Mouse (Mus musculus) liver, embryonic 16.5 days (tissue): ENCODE results near the gene Sec23ip. TPM values are rescaled to one million over a fixed set of nuclear protein-coding genes. Genes with fewer than 3 reads are reported as not detected.

Source experiments
- ATAC-seq: fragments of 200-750 bp; cut with Nextera tagmentation; 2 replicates; pipeline ENCODE4 v1.8.0; 2017; ENCODE audit warnings: low read depth, mild to moderate bottlenecking, moderate number of reproducible peaks, moderate library complexity
- H3K27ac ChIP-seq: fragments of 300-500 bp; sonication (generic); 2 replicates; pipeline ENCODE4 v1.5.1; 2014; ENCODE audit warnings: mild to moderate bottlenecking, low read length
- H3K27me3 ChIP-seq: fragments of 300-500 bp; sonication (generic); 2 replicates; pipeline ENCODE4 v1.6.1; 2014; ENCODE audit warnings: low read depth, low read length, mixed read lengths; ENCODE audit not compliant: control insufficient read depth, insufficient read depth
- H3K36me3 ChIP-seq: fragments of 300-500 bp; sonication (generic); 2 replicates; pipeline ENCODE4 v1.6.1; 2014; ENCODE audit warnings: mild to moderate bottlenecking; ENCODE audit not compliant: control insufficient read depth, insufficient read depth
- H3K4me1 ChIP-seq: fragments of 300-500 bp; sonication (generic); 2 replicates; pipeline ENCODE4 v1.6.1; 2014; ENCODE audit warnings: low read depth, low read length, mixed read lengths; ENCODE audit not compliant: control insufficient read depth
- H3K4me2 ChIP-seq: fragments of 300-500 bp; sonication (generic); 2 replicates; pipeline ENCODE4 v1.6.1; 2014; ENCODE audit warnings: low read depth, low read length, mixed read lengths
- H3K4me3 ChIP-seq: fragments of 300-500 bp; sonication (generic); 2 replicates; pipeline ENCODE4 v1.5.1; 2014; ENCODE audit warnings: low read depth, mild to moderate bottlenecking, low read length
- H3K9ac ChIP-seq: fragments of 300-500 bp; sonication (generic); 2 replicates; pipeline ENCODE4 v1.6.1; 2014; ENCODE audit warnings: low read depth, low read length
- H3K9me3 ChIP-seq: fragments of 300-500 bp; sonication (generic); replicated peaks from 2 replicates; pipeline ENCODE4 v1.6.1; 2016; ENCODE audit warnings: low read length; ENCODE audit not compliant: control insufficient read depth
- WGBS: fragments of 180-500 bp; shearing (Covaris S2); extraction: QIAGEN DNeasy Blood & Tissue Kit; methylation state at CpG from one replicate; pipeline ENCODE4 v1.1.7; 2014; ENCODE audit not compliant: insufficient replicate concordance; 5-methylcytosine and 5-hydroxymethylcytosine counted together
- microRNA-seq: library from miRNA; unstranded; fragments of <30 nt; microRNA quantifications from one replicate; pipeline ENCODE4, GENCODE M21; 2016
- polyA plus RNA-seq: library from polyadenylated mRNA; unstranded; fragments of >200 nt; fragmentation: Nextera tagmentation; extraction: Ambion mirVana; gene quantifications from 2 replicates; pipeline ENCODE4 v1.2.1, GENCODE M21; 2015

Sec23ip gene
- polyA plus RNA-seq, 1 experiment from 2014 or later = 16.8 TPM

GRCm38 (mm10) chr7:128824986-128825563 is 80.3 kb downstream of the Sec23ip start:
- no peak overlapping the region for H3K27ac ChIP-seq
- no peaks in the 10 kb centered on the region for H3K9me3 ChIP-seq
- ATAC-seq = no peak
- H3K27me3 ChIP-seq = no peaks in the 10 kb centered on the region
- no peak overlapping the region for H3K9ac ChIP-seq
- no peaks in the 10 kb centered on the region for H3K36me3 ChIP-seq
- H3K4me3 ChIP-seq = no peak overlapping the region
- H3K4me1 ChIP-seq = no peaks in the 10 kb centered on the region
- WGBS = 54% methylated on average over 5 of the region's 5 CpGs
- H3K4me2 ChIP-seq = no peak overlapping the region

GRCm38 (mm10) chr7:128832455-128833081 is 87.8 kb downstream of the Sec23ip start:
- 63% methylated on average over 12 of the region's 12 CpGs for WGBS
- ATAC-seq = no peak
- Histone ChIP-seq H3K27me3 (no peaks in the 10 kb centered on the region), H3K9ac (no peak overlapping the region), H3K9me3 (no peaks in the 10 kb centered on the region), H3K4me1 (no peaks in the 10 kb centered on the region), H3K27ac (no peak overlapping the region), H3K4me3 (no peak overlapping the region), H3K4me2 (no peak overlapping the region), H3K36me3 (no peaks in the 10 kb centered on the region)

GRCm38 (mm10) chr7:128833196-128833595 is 88.5 kb downstream of the Sec23ip start:
- no peak for ATAC-seq
- H3K36me3 ChIP-seq = no peaks in the 10 kb centered on the region
- H3K4me1 ChIP-seq = no peaks in the 10 kb centered on the region
- no peaks in the 10 kb centered on the region for H3K27me3 ChIP-seq
- no peaks in the 10 kb centered on the region for H3K9me3 ChIP-seq
- no peak overlapping the region for H3K27ac ChIP-seq
- H3K4me2 ChIP-seq = no peak overlapping the region
- H3K4me3 ChIP-seq = no peak overlapping the region
- WGBS = 53% methylated on average over 4 of the region's 4 CpGs
- H3K9ac ChIP-seq = no peak overlapping the region

Small RNAs within 50 kb of the gene (microRNA-seq; reads per million reads assigned to microRNA genes)
- not detected for gene Gm25778

Other genes with a start within 250 kb of the Sec23ip start
- gene Bag3, start 221.3 kb upstream of the Sec23ip start, polyA plus RNA-seq = 2.6 and 3.5 TPM in 2 replicates
- 5.9 and 6.5 TPM in 2 replicates for gene Inpp5f, start 133.6 kb upstream of the Sec23ip start, polyA plus RNA-seq
- gene Mcmbp, start 4.4 kb upstream of the Sec23ip start, polyA plus RNA-seq = 17.4 and 17.8 TPM in 2 replicates